Mouse (Mus musculus) bone marrow, adult 2 months (tissue): ENCODE data around the gene Snrpd2.

ENCODE experiments used
- CTCF ChIP-seq: fragments of 200-500 bp; IDR thresholded peaks from 2 replicates; pipeline ENCODE4 v1.5.1; 2011; ENCODE audit warnings: low read length, control low read depth; ENCODE audit not compliant: control insufficient read depth, insufficient read depth
- POLR2A ChIP-seq: fragments of 200-500 bp; IDR thresholded peaks from 2 replicates; pipeline ENCODE4 v1.6.1; 2011; ENCODE audit warnings: low read depth, mild to moderate bottlenecking, control low read depth, low read length, borderline replicate concordance; ENCODE audit not compliant: control insufficient read depth

- TF ChIP-seq CTCF (no peak), POLR2A (no peak)
Measured at GRCm38 (mm10) chr7:19124713-19125112, 24.8 kb upstream of the Snrpd2 start.
